Mouse (Mus musculus): ENCODE results near the gene Prokr2.

Prokr2 gene

GRCm38 (mm10) chr2:132385194-132385838 is at the start of gene Prokr2:
Gene Prokr2, minus strand, starts transcription at chr2:132385447.
- DNase-seq = no peak

- no peak for DNase-seq
Observed at GRCm38 (mm10) chr2:132427160-132427941, 42.1 kb upstream of the Prokr2 start.

GRCm38 (mm10) chr2:132425576-132425975 is 40.3 kb upstream of the Prokr2 start:
- DNase-seq = no peak

GRCm38 (mm10) chr2:132423411-132424047 is 38.3 kb upstream of the Prokr2 start:
- no peak for DNase-seq

GRCm38 (mm10) chr2:132422846-132423245 is 37.6 kb upstream of the Prokr2 start:
- DNase-seq = no peak

GRCm38 (mm10) chr2:132418414-132418813 is 33.2 kb upstream of the Prokr2 start:
- DNase-seq = no peak

GRCm38 (mm10) chr2:132410126-132410525 is 24.9 kb upstream of the Prokr2 start:
- DNase-seq = no peak

GRCm38 (mm10) chr2:132398136-132398535 is 12.9 kb upstream of the Prokr2 start:
- no peak for DNase-seq

- no peak for DNase-seq
Observed at GRCm38 (mm10) chr2:132395753-132396152, 10.5 kb upstream of the Prokr2 start.

GRCm38 (mm10) chr2:132390607-132391160 is 5.4 kb upstream of the Prokr2 start:
- no peak for DNase-seq

- DNase-seq = no peak
Observed at GRCm38 (mm10) chr2:132389562-132389961, 4.3 kb upstream of the Prokr2 start.

GRCm38 (mm10) chr2:132384511-132385193 is 595 bp downstream of the Prokr2 start:
- DNase-seq = no peak

- no peak for DNase-seq
Observed at GRCm38 (mm10) chr2:132382308-132382707, 2.9 kb downstream of the Prokr2 start.

- DNase-seq = no peak
Observed at GRCm38 (mm10) chr2:132379690-132380089, 5.6 kb downstream of the Prokr2 start.

GRCm38 (mm10) chr2:132378602-132379150 is 6.6 kb downstream of the Prokr2 start:
- DNase-seq = no peak

- DNase-seq = no peak
Observed at GRCm38 (mm10) chr2:132377436-132377835, 7.8 kb downstream of the Prokr2 start.

- no peak for DNase-seq
Observed at GRCm38 (mm10) chr2:132375721-132376120, 9.5 kb downstream of the Prokr2 start.

- DNase-seq = no peak
Observed at GRCm38 (mm10) chr2:132375135-132375534, 10.1 kb downstream of the Prokr2 start.

GRCm38 (mm10) chr2:132373748-132374147 is 11.5 kb downstream of the Prokr2 start:
- no peak for DNase-seq

GRCm38 (mm10) chr2:132368433-132368832 is 16.8 kb downstream of the Prokr2 start:
- no peak for DNase-seq

- no peak for DNase-seq
Observed at GRCm38 (mm10) chr2:132343846-132344245, 41.4 kb downstream of the Prokr2 start.

- no peak for DNase-seq
Observed at GRCm38 (mm10) chr2:132341293-132341692, 44.0 kb downstream of the Prokr2 start.

- DNase-seq = no peak
Observed at GRCm38 (mm10) chr2:132340350-132340749, 44.9 kb downstream of the Prokr2 start.
